Mouse (Mus musculus): ENCODE measurements around the gene Rps27l.

- TF ChIP-seq CTCF (IDR thresholded peaks at IDR 0.05): no peak
- TF ChIP-seq EP300 (IDR thresholded peaks at IDR 0.05): no peak
These were observed 48.9 kb upstream of the Rps27l start for GRCm38 (mm10) chr9:66896951-66897350.

All from lung, postnatal 0 days (tissue).